In the genomic region with DNA sequence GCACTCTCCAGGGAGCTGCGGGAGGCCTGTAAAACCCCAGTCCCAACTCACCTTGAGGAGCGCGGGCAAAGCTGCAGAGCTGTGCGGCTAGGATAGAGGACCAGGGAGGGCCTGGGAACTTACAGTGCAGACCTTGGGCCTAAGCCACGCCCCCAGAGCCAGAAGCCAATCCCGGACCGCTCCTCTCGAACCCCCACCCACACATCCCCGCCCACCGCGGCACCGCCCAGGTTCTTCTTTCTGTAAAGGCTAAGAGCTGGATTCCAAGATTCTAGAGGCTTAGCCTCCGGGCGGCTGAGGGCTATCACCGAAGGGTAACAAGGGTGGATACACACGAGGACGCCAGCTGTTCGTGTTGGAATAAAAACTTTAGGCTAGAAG, we compare ENCODE assay signal across 8 mouse cellular contexts. TPM values are rescaled to one million over a fixed set of nuclear protein-coding genes. Genes with fewer than 3 reads are reported as not detected.
DNase-seq lines count a peak whose midpoint lies in the region; ATAC-seq lines count a peak whose summit lies in the region.

A gene (minus strand): TSS at position 104 of the 381 bp plus-strand sequence.

- intact Hi-C loops in gastrocnemius, postnatal 14 days (cut with DNase I; ENCODE audit: low total_unique reads) = no loop called here
- intact Hi-C loops in left cerebral cortex, postnatal 10 days (cut with DNase I) = loop anchor here (1.0 to 5.0 kb wide), 2 partner anchors 32 to 123 kb away; a partner anchor contains a TSS

- peak; percentile 96 for ATAC-seq in inflammation-experienced regulatory T-cells, adult 6 months
- ATAC-seq in megakaryocyte-erythroid progenitor cell, adult 5-6 weeks (replicated peaks; ENCODE audit: low FRiP score, low TSS enrichment, poor library complexity, severe bottlenecking) = peak; percentile 76

- peak; percentile 96 to 98 for DNase-seq in adrenal gland, adult (ENCODE audit: inconsistent age in 2 of 2, low spot score in 1 of 2)
- peak; percentile 97 for DNase-seq in embryo, embryonic 10.5 days (ENCODE audit: low spot score)
- peak; percentile 99 for DNase-seq in gastrocnemius, postnatal 14 days
- DNase-seq in left cerebral cortex, postnatal 10 days (ENCODE audit: extremely low spot score in 1 of 2, low spot score in 2 of 2) = peak; percentile 90 to 98
- peak; percentile 89 for DNase-seq in right cerebral cortex, postnatal 25 days
- DNase-seq in urinary bladder, postnatal 4 days (ENCODE audit: low spot score in 2 of 2) = peak; percentile 96 to 98

RNA-seq across cellular contexts. Expression of the gene that starts here (rescaled TPM):
- total RNA-seq in gastrocnemius, postnatal 14 days (2021) = 10 to 100 TPM; 14.4 to 18.3 TPM
- polyA plus RNA-seq in inflammation-experienced regulatory T-cells, adult 6 months (2017; shearing (Covaris generic)) = under 1 TPM in 2 of 3 experiments, not detected in 1; 0.32 to 0.52 TPM
- 1 to 10 TPM; 8.3 to 9.8 TPM for total RNA-seq in left cerebral cortex, postnatal 10 days (2021)
- total RNA-seq in megakaryocyte-erythroid progenitor cell, adult 5-6 weeks (2014; fragmentation: Nextera tagmentation) = 0.77 TPM in 1 of 2 replicates, not detected in the other
- total RNA-seq in megakaryocyte-erythroid progenitor cell, adult 5-6 weeks (2017) = not detected in 2 replicates

Comparison
In these comparisons a context has a peak if more than half of its experiments do, and no peak if none do; other contexts are left out.
1. Peak in every context shown above with its lines: DNase-seq and ATAC-seq.
2. RNA of the gene that starts here (total RNA-seq): 14.4 to 18.3 TPM in gastrocnemius, postnatal 14 days and 8.3 to 9.8 TPM in left cerebral cortex, postnatal 10 days; 0.77 TPM in megakaryocyte-erythroid progenitor cell, adult 5-6 weeks; every median in the first group is over 4 times any median in the second.
3. Peak in ATAC-seq in inflammation-experienced regulatory T-cells, adult 6 months; RNA of the gene not detected or under 1 TPM.
4. Peak in ATAC-seq in megakaryocyte-erythroid progenitor cell, adult 5-6 weeks; RNA of the gene not detected or under 1 TPM.